Mouse (Mus musculus) hindbrain, embryonic 15.5 days (tissue): ENCODE measurements around the gene Il1rap. TPM values are rescaled to one million over a fixed set of nuclear protein-coding genes. Genes with fewer than 3 reads are reported as not detected.

Source experiments
- ATAC-seq: fragments of 200-750 bp; cut with Nextera tagmentation; 2 replicates; pipeline ENCODE4 v1.8.0; 2017; ENCODE audit warnings: low read depth, moderate number of reproducible peaks, moderate TSS enrichment; ENCODE audit not compliant: low FRiP score
- H3K27ac ChIP-seq: fragments of 300-500 bp; sonication (generic); replicated peaks from 2 replicates; pipeline ENCODE4 v1.5.1; 2015; ENCODE audit warnings: mild to moderate bottlenecking, inconsistent platforms
- H3K27me3 ChIP-seq: fragments of 300-500 bp; sonication (generic); 2 replicates; pipeline ENCODE4 v1.6.1; 2015; ENCODE audit warnings: control low read depth, inconsistent platforms
- H3K36me3 ChIP-seq: fragments of 300-500 bp; sonication (generic); 2 replicates; pipeline ENCODE4 v1.6.1; 2015; ENCODE audit warnings: control low read depth, inconsistent platforms
- H3K4me1 ChIP-seq: fragments of 300-500 bp; sonication (generic); replicated peaks from 2 replicates; pipeline ENCODE4 v1.6.1; 2015; ENCODE audit warnings: control low read depth, inconsistent platforms
- H3K4me2 ChIP-seq: fragments of 300-500 bp; sonication (generic); 2 replicates; pipeline ENCODE4 v1.6.1; 2015; ENCODE audit warnings: moderate library complexity, mild to moderate bottlenecking, inconsistent platforms
- H3K4me3 ChIP-seq: fragments of 300-500 bp; sonication (generic); 2 replicates; pipeline ENCODE4 v1.5.1; 2015; ENCODE audit warnings: mild to moderate bottlenecking, inconsistent platforms
- H3K9ac ChIP-seq: fragments of 300-500 bp; sonication (generic); 2 replicates; pipeline ENCODE4 v1.6.1; 2015; ENCODE audit warnings: inconsistent platforms
- H3K9me3 ChIP-seq: fragments of 300-500 bp; sonication (generic); 2 replicates; pipeline ENCODE4 v1.6.1; 2016; ENCODE audit warnings: control low read depth, inconsistent platforms
- WGBS: fragments of 180-500 bp; shearing (Covaris S2); methylation state at CpG from one replicate; pipeline ENCODE4 v1.1.7; 2015; 5-methylcytosine and 5-hydroxymethylcytosine counted together
- polyA plus RNA-seq: library from polyadenylated mRNA; unstranded; fragments of >200 nt; fragmentation: Nextera tagmentation; extraction: Ambion mirVana; gene quantifications from 2 replicates; pipeline ENCODE4 v1.2.1, GENCODE M21; 2015

Gene Il1rap
- polyA plus RNA-seq, 1 experiment from 2014 or later = 11.7 TPM

DNA sequence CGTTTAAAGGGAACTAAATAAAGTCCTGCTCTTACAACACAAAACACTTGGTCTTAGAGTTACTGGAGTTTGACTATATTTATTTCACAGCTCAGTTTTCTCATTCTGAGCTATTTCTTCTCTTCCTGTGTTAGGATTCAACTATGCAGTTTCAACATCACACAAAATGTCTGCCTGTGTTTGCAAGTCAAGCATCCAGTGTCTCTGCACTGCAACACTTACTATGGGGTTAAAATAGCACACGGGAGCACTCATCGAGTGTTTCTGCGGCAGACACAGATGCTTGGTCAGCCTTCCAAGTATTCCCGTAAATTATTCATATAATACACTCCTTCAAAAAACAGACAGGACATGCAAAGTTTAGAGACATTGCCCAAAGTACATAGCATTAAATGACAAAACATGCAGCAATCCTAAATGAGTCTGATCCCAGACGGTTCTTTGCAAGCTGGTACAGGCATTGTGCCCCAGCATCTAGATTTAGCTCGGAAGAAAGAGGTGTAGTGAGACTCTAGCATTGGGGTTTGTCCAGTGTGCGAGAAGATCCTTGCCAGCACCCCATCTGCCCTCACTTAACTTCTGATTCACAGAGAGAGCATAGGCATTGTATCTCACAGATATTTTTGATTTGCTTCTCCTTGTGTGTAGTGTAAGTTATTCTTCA lies 119.1 kb downstream of the Il1rap start:
- Histone ChIP-seq H3K9ac (no peak overlapping the region), H3K36me3 (no peaks in the 10 kb centered on the region), H3K27ac (no peak overlapping the region), H3K4me1 (no peaks in the 10 kb centered on the region), H3K4me3 (no peak overlapping the region), H3K9me3 (no peaks in the 10 kb centered on the region), H3K4me2 (no peak overlapping the region), H3K27me3 (no peaks in the 10 kb centered on the region)
- no peak for ATAC-seq
- 88% methylated on average over 8 of the region's 8 CpGs for WGBS

DNA sequence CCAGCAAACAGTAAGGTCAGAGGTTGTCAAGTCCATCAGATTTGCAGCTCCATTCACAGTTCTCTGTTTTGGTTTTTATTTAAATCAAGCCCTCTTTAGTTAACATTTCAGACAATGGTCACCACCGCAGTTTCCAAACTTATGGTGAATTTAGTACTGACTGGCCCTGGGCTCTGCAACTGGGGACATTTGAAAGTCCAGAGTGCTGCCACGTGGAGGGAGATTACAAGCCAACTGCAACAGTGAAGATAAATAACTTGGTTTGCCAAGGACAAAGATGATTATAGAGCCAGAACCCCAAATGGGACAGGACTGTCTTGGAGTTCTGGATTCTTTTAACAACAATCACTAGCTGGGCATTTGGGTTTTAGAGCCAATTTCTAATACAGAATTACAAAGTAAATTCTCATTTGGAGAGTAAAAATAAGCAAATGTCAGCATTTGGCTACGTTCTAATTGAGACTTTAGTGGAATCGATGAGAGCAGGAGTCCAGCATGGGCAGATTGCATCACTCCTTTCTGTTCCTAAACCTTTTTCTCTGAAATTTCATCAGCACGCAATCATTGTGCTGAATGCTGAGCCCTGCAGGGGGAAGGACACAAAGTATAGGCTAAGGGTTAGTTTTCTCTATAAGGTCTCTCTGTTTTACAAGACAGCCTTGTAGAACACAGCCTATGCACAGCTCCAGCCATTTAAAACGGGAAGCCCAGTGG lies 124.3 kb downstream of the Il1rap start:
- Histone ChIP-seq H3K9ac (no peak overlapping the region), H3K27me3 (no peaks in the 10 kb centered on the region), H3K4me2 (no peak overlapping the region), H3K36me3 (no peaks in the 10 kb centered on the region), H3K4me3 (no peak overlapping the region), H3K9me3 (no peaks in the 10 kb centered on the region), H3K27ac (no peak overlapping the region), H3K4me1 (no peaks in the 10 kb centered on the region)
- WGBS = 71% methylated on average over 6 of the region's 6 CpGs
- ATAC-seq = no peak

DNA sequence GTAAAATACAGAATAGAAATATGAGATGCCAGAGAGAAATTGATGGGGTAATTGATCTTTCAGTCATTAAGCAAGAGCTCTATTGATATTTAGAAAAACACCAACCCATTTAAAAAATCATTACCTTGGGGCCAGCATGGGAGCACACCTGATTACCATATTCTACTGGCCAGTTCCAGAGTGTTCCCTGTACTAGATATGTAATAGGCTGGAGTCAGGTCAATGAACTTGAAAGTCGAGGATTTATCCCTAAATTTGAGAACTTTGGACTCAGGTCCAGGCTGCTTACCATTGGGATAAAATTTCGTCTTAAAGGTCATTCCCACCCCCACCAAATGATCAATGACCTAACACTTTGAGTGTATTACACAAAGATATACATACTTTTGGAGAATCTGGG lies 125.0 kb downstream of the Il1rap start:
- no peak overlapping the region for H3K27ac ChIP-seq
- no peak overlapping the region for H3K4me2 ChIP-seq
- no peaks in the 10 kb centered on the region for H3K36me3 ChIP-seq
- no peaks in the 10 kb centered on the region for H3K4me1 ChIP-seq
- no peak overlapping the region for H3K4me3 ChIP-seq
- no peak overlapping the region for H3K9ac ChIP-seq
- H3K27me3 ChIP-seq = no peaks in the 10 kb centered on the region
- WGBS = 76% methylated on average over 2 of the region's 2 CpGs
- ATAC-seq = no peak
- no peaks in the 10 kb centered on the region for H3K9me3 ChIP-seq

DNA sequence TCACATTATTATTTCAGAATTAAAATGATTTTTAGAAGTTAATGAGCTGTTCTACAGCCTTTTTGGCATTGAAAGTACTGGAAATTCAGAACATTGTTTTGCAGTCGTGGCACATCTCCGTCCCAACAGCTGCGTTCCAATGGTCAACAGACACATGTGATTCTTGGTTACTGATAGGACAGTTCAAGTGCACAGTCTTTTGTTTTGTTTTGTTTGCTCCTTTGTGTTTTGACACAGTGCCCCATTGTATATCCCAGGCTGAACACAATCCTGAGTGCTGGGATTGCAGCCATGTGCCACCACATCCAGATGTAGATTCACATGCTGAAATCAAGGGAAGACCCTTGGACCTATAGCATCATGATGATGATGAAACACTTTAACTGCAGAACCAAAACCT lies 129.4 kb downstream of the Il1rap start:
- Histone ChIP-seq H3K9me3 (no peaks in the 10 kb centered on the region), H3K4me2 (no peak overlapping the region), H3K4me3 (no peak overlapping the region), H3K9ac (no peak overlapping the region), H3K27me3 (no peaks in the 10 kb centered on the region), H3K4me1 (no peaks in the 10 kb centered on the region), H3K27ac (no peak overlapping the region), H3K36me3 (no peaks in the 10 kb centered on the region)
- 78% methylated on average over 3 of the region's 3 CpGs for WGBS
- no peak for ATAC-seq

DNA sequence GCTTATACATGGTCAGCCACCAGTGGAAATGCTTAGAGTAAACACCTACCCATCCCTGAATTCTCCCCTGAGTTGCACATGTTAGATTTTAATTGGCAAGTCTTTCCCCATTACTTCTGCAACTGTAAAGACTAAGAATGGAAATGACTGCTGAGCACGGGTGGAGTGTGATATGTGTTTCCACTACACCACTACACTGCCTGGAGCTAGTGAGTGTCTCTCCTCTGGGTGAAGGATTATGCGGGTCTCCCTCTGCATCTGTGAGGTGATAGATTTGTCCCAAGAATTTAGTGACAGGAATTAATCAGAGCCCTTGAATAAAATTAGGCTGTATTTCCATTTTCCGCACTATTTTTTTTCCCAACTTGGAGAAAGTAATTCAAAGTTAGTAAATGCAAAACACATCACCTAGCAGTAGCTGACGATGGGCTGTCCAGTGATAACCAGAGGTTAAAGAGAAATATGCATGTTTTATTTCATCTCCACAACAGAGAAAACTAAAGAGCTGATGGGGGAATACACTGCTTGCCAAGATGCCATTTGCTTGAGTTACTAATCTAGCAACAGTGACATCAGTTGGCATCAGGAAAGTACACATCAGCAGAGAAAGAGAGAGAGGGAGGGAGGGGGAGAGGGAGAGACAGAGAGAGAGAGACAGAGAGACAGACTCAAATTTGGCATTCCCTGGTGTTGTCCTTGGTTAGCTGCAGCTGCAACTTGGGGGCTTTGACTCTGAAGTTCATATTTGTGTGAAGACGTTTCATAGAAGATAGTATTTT lies 132.2 kb downstream of the Il1rap start:
- no peak for ATAC-seq
- Histone ChIP-seq H3K27ac (no peak overlapping the region), H3K9ac (no peak overlapping the region), H3K4me1 (no peaks in the 10 kb centered on the region), H3K27me3 (no peaks in the 10 kb centered on the region), H3K4me2 (no peak overlapping the region), H3K4me3 (no peak overlapping the region), H3K36me3 (no peaks in the 10 kb centered on the region), H3K9me3 (no peaks in the 10 kb centered on the region)
- 80% methylated on average over 5 of the region's 5 CpGs for WGBS

DNA sequence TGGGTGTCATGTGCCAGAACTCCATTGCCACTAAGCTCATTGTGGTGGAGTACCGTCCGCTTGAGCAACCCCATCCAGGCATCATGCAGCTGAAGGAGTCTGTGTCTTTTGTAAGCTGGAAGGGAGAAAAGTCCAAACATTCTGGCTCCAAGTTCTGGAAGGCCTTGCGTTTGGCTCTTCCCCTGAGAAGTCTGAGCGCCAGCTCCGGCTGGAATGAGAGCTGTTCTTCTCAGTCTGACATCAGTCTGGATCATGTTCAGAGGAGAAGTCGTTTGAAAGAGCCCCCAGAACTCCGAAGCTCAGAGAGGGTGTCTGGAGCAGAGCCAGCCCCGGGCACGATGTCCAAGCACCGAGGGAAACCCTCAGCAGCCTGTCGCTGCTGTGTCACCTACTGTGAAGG lies 141.0 kb downstream of the Il1rap start:
- no peaks in the 10 kb centered on the region for H3K9me3 ChIP-seq
- no peaks in the 10 kb centered on the region for H3K4me1 ChIP-seq
- H3K27me3 ChIP-seq = no peaks in the 10 kb centered on the region
- no peaks in the 10 kb centered on the region for H3K36me3 ChIP-seq
- H3K9ac ChIP-seq = no peak overlapping the region
- peak; percentile 82 for ATAC-seq
- H3K4me3 ChIP-seq = no peak overlapping the region
- H3K4me2 ChIP-seq = no peak overlapping the region
- H3K27ac ChIP-seq = no peak overlapping the region
- 77% methylated on average over 11 of the region's 11 CpGs for WGBS

DNA sequence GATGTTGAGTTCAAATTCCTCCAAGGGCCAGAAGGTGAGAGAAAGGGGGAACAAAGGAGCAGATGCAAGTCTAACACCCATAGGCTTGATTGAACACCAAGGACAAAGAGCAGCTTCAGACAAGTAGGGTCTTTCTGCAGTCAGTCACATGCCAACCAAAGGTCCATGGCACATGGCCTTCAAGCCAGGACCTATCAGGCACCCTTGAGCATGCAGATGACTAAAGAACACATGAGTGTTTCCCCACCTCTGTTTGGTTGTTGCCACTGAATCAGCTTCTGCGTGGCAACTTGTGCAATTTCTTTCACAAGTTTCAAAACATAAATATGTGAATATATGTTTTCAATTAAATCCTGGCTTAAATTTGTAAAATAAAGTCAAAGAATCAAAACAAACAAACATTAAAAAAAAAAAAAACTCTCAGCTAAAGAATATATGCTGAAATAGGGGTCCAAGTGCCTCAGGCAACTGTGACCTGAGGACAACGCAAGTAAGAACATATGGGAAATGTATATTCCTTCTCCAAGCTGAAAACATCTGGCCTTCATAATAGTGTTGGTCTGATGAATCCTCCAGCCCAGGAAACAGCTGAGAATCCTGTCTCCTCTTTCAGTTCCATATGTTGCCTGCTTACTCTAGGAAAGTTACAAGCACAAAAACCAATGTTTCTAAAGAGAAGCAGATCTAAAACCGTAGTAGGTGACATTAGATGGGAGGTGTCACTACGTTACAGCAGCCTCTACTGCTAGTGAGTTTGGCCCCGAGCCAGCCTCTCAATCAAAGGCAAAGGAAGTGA lies 142.6 kb downstream of the Il1rap start:
- H3K36me3 ChIP-seq = no peaks in the 10 kb centered on the region
- H3K4me1 ChIP-seq = no peaks in the 10 kb centered on the region
- H3K9me3 ChIP-seq = no peaks in the 10 kb centered on the region
- H3K4me3 ChIP-seq = no peak overlapping the region
- ATAC-seq = no peak
- no peak overlapping the region for H3K4me2 ChIP-seq
- H3K27ac ChIP-seq = no peak overlapping the region
- no peak overlapping the region for H3K9ac ChIP-seq
- 72% methylated on average over 5 of the region's 5 CpGs for WGBS
- H3K27me3 ChIP-seq = no peaks in the 10 kb centered on the region

DNA sequence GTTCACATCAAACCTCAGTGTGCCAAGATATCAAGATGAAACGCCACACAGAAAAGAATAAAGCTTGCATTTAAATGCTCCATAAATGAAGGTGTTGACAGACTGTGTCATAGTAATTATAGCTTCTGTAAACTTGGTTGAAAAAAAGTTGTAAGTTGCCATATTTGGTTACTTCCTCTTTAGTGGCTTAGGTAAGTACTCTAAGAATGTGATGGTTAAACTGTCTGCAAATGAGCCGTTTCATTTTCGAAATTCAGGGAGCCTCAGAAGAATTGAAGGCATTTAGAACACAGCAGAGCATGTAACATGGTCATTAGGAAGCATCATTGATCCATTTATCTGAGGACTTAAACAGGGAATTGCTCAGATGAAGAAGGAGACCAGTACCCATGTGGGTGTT lies 146.6 kb downstream of the Il1rap start:
- Histone ChIP-seq H3K27ac (no peak overlapping the region), H3K36me3 (no peaks in the 10 kb centered on the region), H3K27me3 (no peaks in the 10 kb centered on the region), H3K4me1 (0 out of 2 replicates have a peak, but pooled peaks cover 3% of the 10 kb centered on the region), H3K4me2 (no peak overlapping the region), H3K4me3 (no peak overlapping the region), H3K9ac (no peak overlapping the region), H3K9me3 (no peaks in the 10 kb centered on the region)
- no peak for ATAC-seq
- WGBS = 76% methylated on average over 3 of the region's 3 CpGs

DNA sequence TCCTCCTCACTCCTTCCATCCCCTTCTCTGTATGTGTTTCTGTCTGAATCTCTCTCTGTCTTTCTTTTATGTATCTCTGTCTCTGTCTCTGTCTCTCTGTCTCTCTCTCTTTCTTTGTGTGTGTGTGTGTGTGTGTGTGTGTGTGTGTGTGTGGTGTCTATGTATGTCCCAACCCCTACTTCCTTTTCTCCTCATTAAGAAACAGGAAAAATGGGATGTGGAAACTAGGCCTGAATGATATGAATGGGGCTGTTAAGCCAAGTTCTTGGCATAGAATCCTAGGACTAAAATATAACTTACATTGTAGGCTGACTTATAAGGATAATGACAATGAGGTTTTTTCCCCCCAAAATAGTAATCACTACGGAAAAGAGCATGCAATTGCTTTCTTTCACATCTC lies 149.4 kb downstream of the Il1rap start:
- Histone ChIP-seq H3K4me2 (no peak overlapping the region), H3K36me3 (no peaks in the 10 kb centered on the region), H3K4me3 (no peak overlapping the region), H3K9ac (no peak overlapping the region), H3K27me3 (no peaks in the 10 kb centered on the region), H3K27ac (no peak overlapping the region), H3K9me3 (no peaks in the 10 kb centered on the region), H3K4me1 (0 out of 2 replicates have a peak, but pooled peaks cover 3% of the 10 kb centered on the region)
- no peak for ATAC-seq
- 89% methylated on average over 1 of the region's 1 CpGs for WGBS

DNA sequence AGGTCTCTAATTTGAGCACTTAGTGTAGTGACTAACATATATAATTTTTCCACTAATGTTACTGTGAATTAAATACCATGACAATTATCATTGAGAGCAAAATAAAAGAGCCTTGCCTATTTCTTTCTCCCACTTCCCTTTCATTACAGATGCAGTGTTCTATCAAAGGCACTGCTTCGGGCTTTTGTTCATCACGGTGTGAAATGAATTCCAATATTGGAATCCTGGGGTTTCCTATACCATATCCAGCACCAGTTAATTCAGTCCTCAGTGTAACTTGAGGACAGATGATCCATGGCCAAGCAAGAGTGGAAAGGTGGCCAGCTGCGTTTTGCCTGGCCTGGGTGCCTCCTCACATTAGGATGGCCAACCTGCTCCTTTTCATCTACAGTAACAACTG lies 151.1 kb downstream of the Il1rap start:
- Histone ChIP-seq H3K9ac (no peak overlapping the region), H3K4me2 (no peak overlapping the region), H3K4me1 (0 out of 2 replicates have a peak, but pooled peaks cover 3% of the 10 kb centered on the region), H3K27me3 (no peaks in the 10 kb centered on the region), H3K27ac (0 out of 2 replicates have a peak overlapping the region, but pooled peaks have one; percentile 20), H3K36me3 (no peaks in the 10 kb centered on the region), H3K4me3 (no peak overlapping the region), H3K9me3 (no peaks in the 10 kb centered on the region)
- WGBS = 35% methylated on average over 3 of the region's 3 CpGs
- no peak for ATAC-seq

DNA sequence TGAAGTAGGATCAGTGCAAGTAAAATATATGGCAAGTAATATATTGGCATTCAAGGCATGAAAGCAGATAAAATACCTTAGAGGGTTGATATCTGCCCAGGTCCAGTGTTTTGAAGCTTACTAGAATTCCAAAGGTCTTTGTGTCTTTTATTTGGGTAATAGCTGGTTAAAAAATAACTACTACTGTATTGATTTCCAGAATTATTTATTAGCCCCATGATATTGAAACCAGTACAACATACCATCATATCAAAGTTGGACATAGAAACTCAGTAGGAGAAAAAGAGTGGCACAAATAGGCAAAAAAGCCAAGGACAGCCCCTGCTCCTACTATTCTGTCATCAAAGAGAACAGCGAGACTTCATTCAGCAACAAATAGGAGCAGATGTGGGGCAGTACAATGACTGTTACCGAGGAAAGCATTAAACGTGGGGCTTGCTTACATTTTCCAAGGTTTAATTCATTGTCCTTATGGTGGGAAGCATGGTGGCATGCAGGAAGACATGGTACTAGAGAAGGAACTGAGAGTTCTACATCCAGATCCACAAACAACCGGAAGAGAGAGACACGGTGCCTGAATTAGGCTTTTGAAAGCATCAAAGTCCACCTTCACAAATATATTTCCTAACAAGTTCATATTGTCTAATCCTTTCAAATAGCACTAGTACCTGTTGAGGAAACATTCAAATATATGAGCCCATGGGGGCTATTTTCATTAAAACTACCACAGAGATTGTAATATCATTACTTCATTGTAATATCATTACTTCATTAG lies 174.1 kb downstream of the Il1rap start:
- no peaks in the 10 kb centered on the region for H3K4me1 ChIP-seq

More for the DNA sequence above, 174.1 kb downstream of the Il1rap start:
- Histone ChIP-seq H3K4me2 (no peak overlapping the region), H3K9ac (no peak overlapping the region), H3K36me3 (no peaks in the 10 kb centered on the region), H3K27ac (no peak overlapping the region), H3K4me3 (no peak overlapping the region), H3K9me3 (no peaks in the 10 kb centered on the region), H3K27me3 (no peaks in the 10 kb centered on the region)
- no peak for ATAC-seq
- WGBS = 79% methylated on average over 5 of the region's 5 CpGs
